Mouse (Mus musculus) liver, postnatal 0 days (tissue): ENCODE data around the gene Samsn1.

Source experiments
- CTCF ChIP-seq: sonication (generic); IDR thresholded peaks from 2 replicates; pipeline ENCODE4 v1.5.1; 2016; ENCODE audit warnings: antibody characterized with exemption, low read depth
- EP300 ChIP-seq: IDR thresholded peaks from 2 replicates; pipeline ENCODE4 v1.6.1; 2016; ENCODE audit warnings: antibody characterized with exemption, low read depth, mild to moderate bottlenecking

DNA sequence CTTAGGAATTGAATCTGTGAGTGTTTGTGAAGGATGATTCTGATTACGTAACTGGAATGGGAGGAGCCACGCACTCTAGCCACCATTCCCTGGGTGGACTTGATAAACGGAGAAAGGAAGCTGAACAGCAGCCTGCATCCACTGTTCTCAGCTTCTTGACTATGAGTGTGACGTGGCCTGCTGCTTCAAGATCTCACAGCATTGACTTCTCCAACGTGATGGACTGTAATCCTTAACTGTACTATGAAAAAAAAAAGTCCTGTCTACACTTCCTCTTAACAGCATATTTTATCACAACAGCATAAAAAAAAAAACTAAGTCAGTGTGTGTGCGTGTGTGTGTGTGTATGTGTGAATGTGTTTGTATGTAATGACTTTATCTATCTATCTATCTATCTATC is 134.9 kb downstream of the Samsn1 start:
- TF ChIP-seq CTCF (no peak), EP300 (no peak)
